Mouse (Mus musculus) myocyte (in vitro differentiated cells): ENCODE data around the gene Prdm5.

ENCODE experiments used
- E2F4 ChIP-seq: IDR thresholded peaks from one replicate; pipeline ENCODE4 v1.6.1; 2011; ENCODE audit warnings: mild to moderate bottlenecking, control low read depth, moderate library complexity; ENCODE audit not compliant: insufficient read depth
- POLR2AphosphoS2 ChIP-seq: IDR thresholded peaks from one replicate; pipeline ENCODE4 v1.6.1; 2011; ENCODE audit warnings: low read depth, control low read depth; ENCODE audit not compliant: insufficient read length
- REST ChIP-seq: IDR thresholded peaks from one replicate; pipeline ENCODE4 v1.6.1; 2011; ENCODE audit warnings: mild to moderate bottlenecking, control low read depth, moderate library complexity; ENCODE audit not compliant: insufficient read depth, insufficient read length
- TCF12 ChIP-seq: IDR thresholded peaks from one replicate; pipeline ENCODE4 v1.6.1; 2011; ENCODE audit warnings: mild to moderate bottlenecking, control low read depth; ENCODE audit not compliant: poor library complexity, insufficient read depth, severe bottlenecking
- USF1 ChIP-seq: IDR thresholded peaks from one replicate; pipeline ENCODE4 v1.6.1; 2011; ENCODE audit warnings: low read depth, mild to moderate bottlenecking, control low read depth, moderate library complexity

DNA sequence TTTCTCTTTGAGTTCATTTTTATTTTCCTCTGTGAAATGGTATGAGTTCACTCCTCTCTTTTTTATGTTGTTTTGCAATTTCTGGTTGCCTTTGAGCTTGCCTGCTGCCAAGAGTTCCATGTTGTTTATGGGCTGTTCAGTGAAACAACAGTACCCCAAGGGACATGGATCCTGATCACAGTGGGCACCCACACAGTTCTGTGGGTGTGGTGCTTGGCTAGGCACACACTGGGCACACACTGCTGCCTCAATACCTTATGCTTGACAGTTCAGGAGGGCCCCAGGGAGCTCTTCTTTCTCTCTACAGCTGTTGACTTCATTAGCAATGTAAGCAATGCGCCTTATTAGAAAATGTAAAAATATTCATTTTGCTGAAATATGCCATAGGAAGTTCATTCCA, 110.0 kb downstream of the Prdm5 start:
- TF ChIP-seq E2F4 = no peak
- TF ChIP-seq USF1 = no peak
- no peak for TF ChIP-seq POLR2AphosphoS2
- no peak for TF ChIP-seq REST
- no peak for TF ChIP-seq TCF12
